Mouse (Mus musculus): Measurements from ENCODE around the gene Lmtk2. TPM values are rescaled to one million over a fixed set of nuclear protein-coding genes. Genes with fewer than 3 reads are reported as not detected.

Lmtk2 gene
- polyA plus RNA-seq, 1 experiment from 2014 or later: 10.8 TPM

- Histone ChIP-seq H3K9me3 (ENCODE audit: control insufficient read depth, low read length) (no peaks in the 10 kb centered on the region), H3K9ac (replicated peaks; ENCODE audit: low read depth, low read length) (no peak overlapping the region), H3K27me3 (ENCODE audit: control insufficient read depth, insufficient read depth, low read length) (no peaks in the 10 kb centered on the region), H3K4me3 (ENCODE audit: low read depth, low read length) (no peak overlapping the region), H3K4me1 (ENCODE audit: control insufficient read depth, insufficient read depth, low read length) (no peaks in the 10 kb centered on the region), H3K4me2 (ENCODE audit: low read depth, low read length) (no peak overlapping the region), H3K36me3 (ENCODE audit: control insufficient read depth, insufficient read depth, low read length) (no peaks in the 10 kb centered on the region), H3K27ac (ENCODE audit: low read depth, low read length) (no peak overlapping the region)
- no peak for ATAC-seq (ENCODE audit: low read depth)
- WGBS: 56% methylated on average over 2 of the region's 2 CpGs
These were observed 19.4 kb upstream of the Lmtk2 start for GRCm38 (mm10) chr5:144080886-144081285.

GRCm38 (mm10) chr5:144082006-144082405 is 18.2 kb upstream of the Lmtk2 start:
- Histone ChIP-seq H3K4me1 (ENCODE audit: control insufficient read depth, insufficient read depth, low read length) (no peaks in the 10 kb centered on the region), H3K9me3 (ENCODE audit: control insufficient read depth, low read length) (no peaks in the 10 kb centered on the region), H3K4me2 (ENCODE audit: low read depth, low read length) (no peak overlapping the region), H3K27me3 (ENCODE audit: control insufficient read depth, insufficient read depth, low read length) (no peaks in the 10 kb centered on the region), H3K36me3 (ENCODE audit: control insufficient read depth, insufficient read depth, low read length) (no peaks in the 10 kb centered on the region), H3K9ac (replicated peaks; ENCODE audit: low read depth, low read length) (no peak overlapping the region), H3K27ac (ENCODE audit: low read depth, low read length) (no peak overlapping the region), H3K4me3 (ENCODE audit: low read depth, low read length) (no peak overlapping the region)
- ATAC-seq (ENCODE audit: low read depth): no peak
- 92% methylated on average over 5 of the region's 5 CpGs for whole genome bisulfite sequencing

- H3K4me1 ChIP-seq (ENCODE audit: control insufficient read depth, insufficient read depth, low read length): no peaks in the 10 kb centered on the region
- no peak overlapping the region for H3K4me2 ChIP-seq (ENCODE audit: low read depth, low read length)
- H3K9me3 ChIP-seq (ENCODE audit: control insufficient read depth, low read length): no peaks in the 10 kb centered on the region
- no peak overlapping the region for H3K4me3 ChIP-seq (ENCODE audit: low read depth, low read length)
- no peak overlapping the region for H3K9ac ChIP-seq (replicated peaks; ENCODE audit: low read depth, low read length)
- 93% methylated on average over 2 of the region's 2 CpGs for WGBS
- no peaks in the 10 kb centered on the region for H3K36me3 ChIP-seq (ENCODE audit: control insufficient read depth, insufficient read depth, low read length)
- no peak overlapping the region for H3K27ac ChIP-seq (ENCODE audit: low read depth, low read length)
- H3K27me3 ChIP-seq (ENCODE audit: control insufficient read depth, insufficient read depth, low read length): no peaks in the 10 kb centered on the region
- ATAC-seq (ENCODE audit: low read depth): no peak
These were observed 16.7 kb upstream of the Lmtk2 start for GRCm38 (mm10) chr5:144083521-144083920.

GRCm38 (mm10) chr5:144084271-144084670 is 16.0 kb upstream of the Lmtk2 start:
- Histone ChIP-seq H3K4me2 (ENCODE audit: low read depth, low read length) (no peak overlapping the region), H3K4me1 (ENCODE audit: control insufficient read depth, insufficient read depth, low read length) (no peaks in the 10 kb centered on the region)
- WGBS: 60% methylated on average over 4 of the region's 4 CpGs

GRCm38 (mm10) chr5:144085696-144086095 is 14.5 kb upstream of the Lmtk2 start:
- H3K36me3 ChIP-seq (ENCODE audit: control insufficient read depth, insufficient read depth, low read length): no peaks in the 10 kb centered on the region

More at GRCm38 (mm10) chr5:144084271-144084670, 16.0 kb upstream of the Lmtk2 start:
- no peak overlapping the region for H3K9ac ChIP-seq (replicated peaks; ENCODE audit: low read depth, low read length)
- no peaks in the 10 kb centered on the region for H3K9me3 ChIP-seq (ENCODE audit: control insufficient read depth, low read length)
- H3K27me3 ChIP-seq (ENCODE audit: control insufficient read depth, insufficient read depth, low read length): no peaks in the 10 kb centered on the region
- no peak overlapping the region for H3K27ac ChIP-seq (ENCODE audit: low read depth, low read length)
- no peaks in the 10 kb centered on the region for H3K36me3 ChIP-seq (ENCODE audit: control insufficient read depth, insufficient read depth, low read length)
- no peak for ATAC-seq (ENCODE audit: low read depth)
- H3K4me3 ChIP-seq (ENCODE audit: low read depth, low read length): no peak overlapping the region

GRCm38 (mm10) chr5:144086494-144086893 is 13.7 kb upstream of the Lmtk2 start:
- Histone ChIP-seq H3K27ac (ENCODE audit: low read depth, low read length) (no peak overlapping the region), H3K36me3 (ENCODE audit: control insufficient read depth, insufficient read depth, low read length) (no peaks in the 10 kb centered on the region), H3K4me1 (ENCODE audit: control insufficient read depth, insufficient read depth, low read length) (no peaks in the 10 kb centered on the region), H3K4me2 (ENCODE audit: low read depth, low read length) (no peak overlapping the region), H3K4me3 (ENCODE audit: low read depth, low read length) (no peak overlapping the region), H3K9ac (replicated peaks; ENCODE audit: low read depth, low read length) (no peak overlapping the region), H3K9me3 (ENCODE audit: control insufficient read depth, low read length) (no peaks in the 10 kb centered on the region), H3K27me3 (ENCODE audit: control insufficient read depth, insufficient read depth, low read length) (no peaks in the 10 kb centered on the region)
- 71% methylated on average over 2 of the region's 2 CpGs for WGBS
- no peak for ATAC-seq (ENCODE audit: low read depth)

More at GRCm38 (mm10) chr5:144085696-144086095, 14.5 kb upstream of the Lmtk2 start:
- no peak overlapping the region for H3K27ac ChIP-seq (ENCODE audit: low read depth, low read length)
- H3K27me3 ChIP-seq (ENCODE audit: control insufficient read depth, insufficient read depth, low read length): no peaks in the 10 kb centered on the region
- H3K9me3 ChIP-seq (ENCODE audit: control insufficient read depth, low read length): no peaks in the 10 kb centered on the region
- ATAC-seq (ENCODE audit: low read depth): no peak
- 80% methylated on average over 6 of the region's 6 CpGs for WGBS
- H3K4me1 ChIP-seq (ENCODE audit: control insufficient read depth, insufficient read depth, low read length): no peaks in the 10 kb centered on the region
- H3K9ac ChIP-seq (replicated peaks; ENCODE audit: low read depth, low read length): no peak overlapping the region
- H3K4me2 ChIP-seq (ENCODE audit: low read depth, low read length): no peak overlapping the region
- H3K4me3 ChIP-seq (ENCODE audit: low read depth, low read length): no peak overlapping the region

- Histone ChIP-seq H3K4me3 (ENCODE audit: low read depth, low read length) (no peak overlapping the region), H3K36me3 (ENCODE audit: control insufficient read depth, insufficient read depth, low read length) (no peaks in the 10 kb centered on the region), H3K9me3 (ENCODE audit: control insufficient read depth, low read length) (no peaks in the 10 kb centered on the region), H3K4me2 (ENCODE audit: low read depth, low read length) (no peak overlapping the region), H3K27ac (ENCODE audit: low read depth, low read length) (no peak overlapping the region), H3K9ac (replicated peaks; ENCODE audit: low read depth, low read length) (no peak overlapping the region), H3K27me3 (ENCODE audit: control insufficient read depth, insufficient read depth, low read length) (no peaks in the 10 kb centered on the region), H3K4me1 (ENCODE audit: control insufficient read depth, insufficient read depth, low read length) (no peaks in the 10 kb centered on the region)
- WGBS: 83% methylated on average over 2 of the region's 2 CpGs
- ATAC-seq (ENCODE audit: low read depth): no peak
These were observed 11.9 kb upstream of the Lmtk2 start for GRCm38 (mm10) chr5:144088354-144088753.

GRCm38 (mm10) chr5:144095461-144095970 is 4.7 kb upstream of the Lmtk2 start:
- no peak overlapping the region for H3K4me3 ChIP-seq (ENCODE audit: low read depth, low read length)
- no peaks in the 10 kb centered on the region for H3K36me3 ChIP-seq (ENCODE audit: control insufficient read depth, insufficient read depth, low read length)
- H3K9me3 ChIP-seq (ENCODE audit: control insufficient read depth, low read length): no peaks in the 10 kb centered on the region
- 88% methylated on average over 6 of the region's 6 CpGs for WGBS
- no peak overlapping the region for H3K27ac ChIP-seq (ENCODE audit: low read depth, low read length)
- no peaks in the 10 kb centered on the region for H3K27me3 ChIP-seq (ENCODE audit: control insufficient read depth, insufficient read depth, low read length)
- H3K9ac ChIP-seq (replicated peaks; ENCODE audit: low read depth, low read length): no peak overlapping the region
- H3K4me1 ChIP-seq (ENCODE audit: control insufficient read depth, insufficient read depth, low read length): no peaks in the 10 kb centered on the region
- no peak for ATAC-seq (ENCODE audit: low read depth)
- H3K4me2 ChIP-seq (ENCODE audit: low read depth, low read length): no peak overlapping the region

- no peaks in the 10 kb centered on the region for H3K36me3 ChIP-seq (ENCODE audit: control insufficient read depth, insufficient read depth, low read length)
- no peaks in the 10 kb centered on the region for H3K27me3 ChIP-seq (ENCODE audit: control insufficient read depth, insufficient read depth, low read length)
- H3K9me3 ChIP-seq (ENCODE audit: control insufficient read depth, low read length): no peaks in the 10 kb centered on the region
- ATAC-seq (ENCODE audit: low read depth): no peak
- peaks cover 6% of the 10 kb centered on the region for H3K4me1 ChIP-seq (ENCODE audit: control insufficient read depth, insufficient read depth, low read length)
- no peak overlapping the region for H3K27ac ChIP-seq (ENCODE audit: low read depth, low read length)
- no peak overlapping the region for H3K9ac ChIP-seq (replicated peaks; ENCODE audit: low read depth, low read length)
- H3K4me2 ChIP-seq (ENCODE audit: low read depth, low read length): no peak overlapping the region
- WGBS: 68% methylated on average over 16 of the region's 16 CpGs
- H3K4me3 ChIP-seq (ENCODE audit: low read depth, low read length): no peak overlapping the region
These were observed 2.2 kb upstream of the Lmtk2 start for GRCm38 (mm10) chr5:144097902-144098639.

Data from neural tube, embryonic 14.5 days (tissue).